Mouse (Mus musculus) adrenal gland, postnatal 25 days (tissue): ENCODE measurements at regions not wholly inside any gene's neighbourhood (a gene's known extent, or its start where the extent isn't known, plus 50 kb on each side); places are given as distances from the start of the nearest gene placed in this dataset.

Experiments used
- DNase-seq: peaks from one replicate; pipeline ENCODE4 v3.0.0; 2021; ENCODE audit warnings: mixed read lengths

DNA sequence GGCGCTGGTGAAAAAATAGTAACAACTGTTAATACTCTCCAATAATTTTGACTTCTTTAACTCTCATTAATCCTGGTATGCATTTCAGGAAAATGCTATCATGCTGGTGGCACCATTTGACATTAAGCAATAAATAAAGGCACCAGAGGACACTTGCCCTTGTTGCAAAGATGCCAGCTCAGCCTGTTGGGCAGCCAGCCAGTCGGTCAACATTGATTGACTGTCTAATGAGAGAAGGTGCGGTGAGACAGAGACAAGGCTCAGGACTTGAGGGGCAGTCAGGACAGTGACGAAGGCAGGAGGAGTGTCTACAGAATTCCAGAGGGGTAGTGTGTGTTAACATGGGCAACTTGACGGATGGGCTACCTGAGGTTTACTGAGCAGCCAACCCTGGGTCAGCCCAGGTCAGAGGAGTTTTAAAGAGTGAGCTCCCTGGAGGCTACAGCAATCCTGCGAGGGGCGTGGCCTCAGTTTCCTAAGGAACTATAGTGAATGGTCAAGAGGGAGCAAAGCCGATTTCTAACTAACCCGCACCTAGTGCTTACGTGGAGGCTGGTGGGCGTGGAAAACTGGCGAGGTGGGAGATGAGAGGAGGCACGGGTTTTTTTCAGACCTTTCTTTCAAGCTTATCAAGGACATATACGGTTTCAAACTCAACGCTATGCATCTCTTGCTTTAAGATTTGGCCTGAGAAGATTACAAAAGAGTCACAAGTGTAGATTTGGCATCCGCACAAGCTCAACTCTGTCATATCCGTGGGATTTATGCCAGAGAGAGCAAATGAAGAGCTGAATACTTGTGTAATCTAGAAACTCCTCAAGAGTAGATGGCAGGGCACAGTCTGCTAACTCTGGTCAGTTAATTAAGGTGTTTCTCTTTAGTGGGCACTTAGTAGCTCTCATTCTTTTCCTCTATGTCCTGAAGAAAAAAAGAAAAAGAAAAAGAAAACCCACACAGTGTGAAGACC, 350.0 kb upstream of the Kif2a start:
- peak; percentile 90 for DNase-seq

DNA sequence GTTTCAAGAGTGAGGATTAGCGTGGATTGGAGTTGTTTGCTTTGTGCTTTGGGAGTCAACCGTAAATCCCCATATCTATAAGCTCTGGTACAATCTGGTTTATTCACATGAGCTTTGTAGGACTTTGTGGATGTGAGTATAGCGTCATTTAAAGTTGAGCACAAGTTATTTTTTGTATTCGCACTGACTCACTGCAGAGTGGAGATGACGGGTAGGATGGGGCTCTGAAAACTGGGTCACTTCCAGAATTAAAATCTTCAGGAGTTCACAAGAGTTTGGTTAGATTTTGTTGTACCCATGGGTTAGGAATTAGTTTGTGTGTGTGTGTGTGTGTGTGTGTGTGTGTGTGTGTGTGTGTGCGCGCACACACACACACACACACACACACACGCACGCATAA, 345.7 kb upstream of the Kif2a start:
- DNase-seq: no peak

GRCm38 (mm10) chr13:107365766-107366165, 343.8 kb upstream of the Kif2a start:
- no peak for DNase-seq

DNA sequence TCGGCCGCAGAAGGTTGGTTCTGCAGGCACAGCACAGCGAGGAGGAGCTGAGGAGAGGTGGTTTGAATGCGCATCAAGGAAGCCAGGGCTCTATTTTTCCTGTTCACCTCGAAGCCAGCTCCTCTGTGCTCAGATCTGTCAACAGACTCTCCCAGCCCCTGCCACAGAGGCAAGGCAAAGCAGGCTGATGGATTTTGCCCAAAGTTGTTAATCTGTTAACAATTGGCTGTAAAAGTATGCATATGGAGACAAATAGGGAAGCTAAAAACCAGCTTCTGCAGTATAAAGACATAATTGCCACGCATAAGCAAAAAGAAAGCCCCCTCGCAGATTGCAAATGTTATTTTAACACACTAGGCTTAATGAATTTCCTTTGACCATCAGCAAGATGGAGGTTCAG, 343.3 kb upstream of the Kif2a start:
- no peak for DNase-seq

DNA sequence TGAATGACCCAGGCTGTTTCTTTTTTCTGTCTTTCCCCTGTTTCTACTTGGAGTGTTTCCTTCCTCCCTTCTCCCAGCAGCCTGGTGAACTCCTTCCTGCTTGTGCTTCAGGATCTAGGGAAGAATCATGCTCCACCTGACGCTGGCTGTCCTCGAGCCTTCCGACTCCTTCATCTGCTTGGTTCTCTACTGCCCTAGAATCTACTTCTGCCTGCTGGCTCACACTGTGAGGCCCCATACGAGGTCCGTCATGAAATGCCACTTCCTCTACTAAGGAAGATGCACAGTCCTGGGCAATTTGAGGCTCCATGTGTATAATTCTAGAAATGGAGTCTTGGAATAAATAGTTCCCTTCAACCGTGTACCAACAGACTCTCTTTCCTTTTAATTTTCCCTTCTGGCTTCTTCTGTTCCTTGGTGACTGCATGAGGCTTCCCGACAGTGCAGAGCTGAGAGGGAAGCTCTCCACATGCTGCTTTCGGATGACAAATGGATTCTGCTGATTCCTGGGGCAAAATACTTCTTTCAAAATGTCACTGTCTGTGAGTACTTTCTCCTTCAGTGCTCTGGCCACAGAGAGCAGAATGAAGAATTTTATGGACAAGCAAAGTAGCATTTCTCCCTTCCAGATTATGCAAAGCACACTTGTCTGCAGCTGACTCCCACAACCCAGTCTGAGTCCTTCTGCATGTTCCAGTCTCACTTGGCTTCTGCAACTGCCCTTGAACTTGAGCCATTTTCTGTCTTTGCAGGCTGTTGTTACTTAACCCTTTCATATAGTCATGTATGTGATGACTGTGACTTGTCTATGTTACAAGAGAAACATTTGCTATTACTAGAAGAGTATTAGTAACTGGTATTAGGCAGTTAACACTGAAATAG, 341.1 kb upstream of the Kif2a start:
- no peak for DNase-seq

- no peak for DNase-seq
Observed at GRCm38 (mm10) chr13:107340802-107341364, 319.0 kb upstream of the Kif2a start.

DNA sequence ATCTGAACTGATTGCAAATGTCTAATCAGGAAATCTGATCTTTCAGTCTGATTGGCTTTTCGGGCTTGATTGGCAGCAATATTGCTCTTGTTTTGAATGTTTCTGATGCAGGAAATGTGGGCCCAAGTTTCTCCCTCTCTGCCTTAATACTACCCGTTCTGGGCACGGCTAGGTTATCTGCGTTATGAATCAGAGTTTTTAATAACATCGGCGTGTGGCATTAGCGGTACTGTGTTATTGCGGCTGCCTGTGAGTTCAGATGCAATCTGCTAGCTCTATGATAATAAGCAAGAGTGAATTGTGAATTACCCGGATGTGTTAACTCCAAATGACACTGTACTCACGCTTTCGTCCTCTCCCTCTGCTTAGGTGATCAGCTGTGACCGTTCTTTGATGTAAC, 316.2 kb upstream of the Kif2a start:
- DNase-seq: no peak

DNA sequence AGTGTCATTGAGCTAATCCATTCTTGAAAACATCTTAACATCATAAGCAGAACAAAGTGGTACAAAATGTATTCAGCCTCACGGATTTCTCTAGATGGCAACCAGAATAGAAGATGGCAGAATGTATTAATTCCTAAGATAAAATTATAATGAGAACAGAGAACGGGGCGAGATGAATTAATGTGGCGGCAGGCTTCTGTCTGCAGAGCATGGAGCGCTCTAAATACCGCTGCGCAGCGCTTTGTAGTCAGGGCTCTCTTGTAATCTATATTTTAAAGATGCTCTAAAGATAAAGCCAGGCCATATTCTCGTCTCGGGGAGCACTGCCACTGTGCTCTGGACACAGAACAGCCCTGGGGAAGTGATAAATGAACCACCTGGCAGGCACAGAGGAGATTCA, 315.2 kb upstream of the Kif2a start:
- no peak for DNase-seq

DNA sequence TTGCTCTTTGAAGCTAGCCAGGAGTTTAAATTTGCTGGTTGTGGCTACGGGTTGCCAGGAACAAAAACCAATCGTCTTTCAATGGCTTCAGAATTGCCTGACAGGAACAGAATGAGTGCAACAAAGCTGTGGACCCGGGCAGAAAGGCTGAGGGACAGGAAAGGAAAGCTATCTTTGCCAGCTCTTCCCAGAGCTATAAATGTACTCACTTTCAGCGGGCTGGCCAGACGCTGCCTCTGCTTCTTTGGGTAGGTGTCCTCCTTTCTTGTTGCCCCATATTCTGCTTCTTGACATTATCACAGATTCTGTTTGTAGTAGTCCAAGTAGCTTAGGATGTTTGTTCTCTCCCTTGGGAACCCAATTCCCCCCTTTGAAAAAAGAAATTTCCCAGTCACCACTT, 307.4 kb upstream of the Kif2a start:
- DNase-seq: no peak

GRCm38 (mm10) chr13:107325707-107326495, 304.0 kb upstream of the Kif2a start:
- DNase-seq: peak; percentile 67

DNA sequence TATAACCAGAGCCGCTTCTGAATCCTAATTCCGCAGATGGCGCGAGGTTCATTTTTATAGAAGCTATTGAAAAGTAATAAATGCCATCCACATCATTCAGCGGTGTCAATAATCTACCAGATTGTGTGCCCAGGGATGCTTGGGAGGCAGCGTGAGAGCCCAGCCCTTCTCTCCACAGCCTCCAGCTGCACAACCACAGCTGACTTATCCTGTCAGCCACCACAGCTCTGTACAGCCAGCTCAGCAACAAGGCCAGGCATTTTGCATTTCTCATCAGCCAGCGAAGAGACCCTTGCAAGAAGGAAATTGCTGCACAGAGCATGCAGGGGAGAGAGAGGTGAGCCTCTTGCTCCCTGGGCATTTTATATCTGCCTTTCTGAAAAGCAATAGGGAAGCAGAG, 292.8 kb upstream of the Kif2a start:
- no peak for DNase-seq

- DNase-seq: no peak
Observed at GRCm38 (mm10) chr13:107308958-107309639, 287.2 kb upstream of the Kif2a start.

GRCm38 (mm10) chr13:107308404-107308803, 286.5 kb upstream of the Kif2a start:
- DNase-seq: no peak

DNA sequence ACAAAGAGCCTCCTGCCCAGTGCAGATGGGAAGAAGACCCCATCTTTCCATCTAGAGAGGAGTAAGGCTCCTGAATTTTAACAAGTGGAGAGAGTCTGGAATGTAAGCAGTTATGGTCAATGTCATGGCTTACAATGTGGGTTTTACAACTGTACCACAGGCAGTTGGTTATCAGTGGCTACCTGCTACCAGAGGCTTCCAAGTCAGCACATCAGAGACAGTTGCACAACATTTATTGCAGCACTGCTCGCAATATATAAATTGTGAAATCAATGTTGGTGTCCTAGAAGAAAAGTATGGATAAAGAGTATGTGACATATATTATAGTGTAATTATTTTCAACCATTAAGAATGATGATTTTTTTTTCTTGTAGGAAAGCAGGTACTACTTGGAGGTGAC, 285.0 kb upstream of the Kif2a start:
- DNase-seq: no peak

GRCm38 (mm10) chr13:107306232-107306631, 284.3 kb upstream of the Kif2a start:
- DNase-seq: no peak

DNA sequence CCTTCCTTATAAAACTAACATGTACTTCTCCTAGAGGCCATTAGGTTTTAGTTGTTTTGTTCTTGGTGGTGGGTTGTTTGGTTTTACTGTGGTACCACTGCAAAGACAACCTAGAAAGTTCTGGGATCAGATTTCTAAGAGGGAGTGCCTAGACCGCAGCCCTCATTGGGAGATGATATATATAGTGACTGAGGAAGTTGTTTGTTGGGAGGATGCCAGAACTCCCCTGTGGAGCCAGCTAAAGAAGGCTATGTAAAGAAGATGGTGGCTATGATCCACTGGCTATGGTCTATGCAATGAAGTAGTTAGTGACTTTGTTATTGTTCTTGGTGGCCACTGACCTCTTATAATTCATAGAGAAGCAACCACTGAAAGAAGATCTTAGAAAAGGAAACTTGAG, 283.8 kb upstream of the Kif2a start:
- no peak for DNase-seq

- DNase-seq: no peak
Observed at GRCm38 (mm10) chr13:107303878-107304277, 282.0 kb upstream of the Kif2a start.

GRCm38 (mm10) chr13:107303322-107303721, 281.4 kb upstream of the Kif2a start:
- DNase-seq: no peak

DNA sequence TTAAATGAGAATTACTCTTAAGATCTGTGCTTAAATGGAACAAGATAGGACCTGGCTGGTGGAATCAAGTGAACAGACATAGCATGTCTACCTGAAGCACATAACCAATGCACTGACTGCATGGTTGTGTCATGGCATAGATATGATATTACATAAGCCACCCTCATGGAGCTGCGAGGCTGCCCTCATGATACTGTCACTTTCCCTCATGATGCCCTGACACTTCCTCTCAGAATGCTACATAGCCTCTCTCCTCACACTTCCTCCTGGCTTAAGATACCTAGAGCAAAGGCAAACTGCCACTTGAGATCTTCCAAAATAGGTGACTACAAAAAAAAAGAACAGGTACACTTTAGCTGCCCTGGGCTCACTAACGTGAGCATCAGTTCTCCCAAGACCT, 278.9 kb upstream of the Kif2a start:
- DNase-seq: no peak

DNA sequence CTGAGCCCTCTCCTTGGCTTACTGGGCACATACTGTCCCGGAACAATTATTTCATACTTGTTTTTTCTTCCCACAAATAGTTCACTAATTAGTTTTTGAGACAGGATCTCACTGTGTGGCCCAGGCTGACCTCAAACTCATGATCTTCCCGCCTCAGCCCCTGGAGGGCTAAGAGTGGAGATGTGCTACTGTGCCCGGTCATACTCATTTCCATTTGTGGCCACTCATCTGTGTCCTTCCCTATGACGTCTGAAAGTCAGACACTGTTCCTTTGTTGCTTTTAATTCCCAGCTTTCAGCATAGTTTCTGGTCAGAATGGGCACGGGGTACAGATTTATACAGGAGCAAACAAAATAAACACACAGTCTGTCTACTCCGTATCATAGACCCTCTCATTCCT, 242.7 kb upstream of the Kif2a start:
- no peak for DNase-seq

DNA sequence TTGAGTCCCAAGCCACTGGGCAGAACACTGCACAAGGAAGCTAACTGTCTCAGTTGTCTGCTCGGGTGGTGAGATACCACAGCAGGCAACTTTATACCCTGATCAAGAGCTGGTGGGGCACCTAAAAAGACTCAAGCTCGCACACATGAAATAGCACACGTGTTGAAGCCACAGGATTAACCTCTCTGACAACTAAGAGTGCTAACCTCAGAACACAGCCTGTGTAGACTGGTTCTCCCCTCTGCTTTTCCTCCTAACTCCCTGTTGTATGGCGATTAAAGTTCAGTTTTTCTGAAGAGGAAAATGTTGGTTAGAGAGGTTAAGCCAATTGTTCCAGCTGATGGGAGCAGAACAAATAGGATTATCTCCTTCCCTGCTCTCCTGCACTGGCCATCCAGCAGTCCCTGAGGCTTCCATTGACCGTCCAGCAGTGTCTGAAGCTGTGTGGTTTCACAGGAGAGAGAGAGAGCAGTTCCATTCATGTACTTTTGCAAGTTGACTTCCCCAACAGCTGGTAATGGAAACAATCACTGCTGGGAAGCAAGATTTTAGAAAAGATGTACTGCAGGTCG, 239.6 kb upstream of the Kif2a start:
- no peak for DNase-seq
